Mouse (Mus musculus) intestine, postnatal 0 days (tissue): ENCODE results near the gene Samd15. TPM values are rescaled to one million over a fixed set of nuclear protein-coding genes. Genes with fewer than 3 reads are reported as not detected.
A peak's percentile ranks its signal among the peaks of the same experiment; 100 is the strongest.

Experiments
- ATAC-seq: fragments of 200-750 bp; cut with Nextera tagmentation; 2 replicates; pipeline ENCODE4 v1.8.0; 2017; ENCODE audit warnings: mild to moderate bottlenecking, moderate TSS enrichment, moderate library complexity
- H3K27ac ChIP-seq: fragments of 300-500 bp; sonication (generic); 2 replicates; pipeline ENCODE4 v1.5.1; 2014; ENCODE audit warnings: mild to moderate bottlenecking, low read depth, low read length, moderate library complexity
- H3K27me3 ChIP-seq: fragments of 300-500 bp; sonication (generic); replicated peaks from 2 replicates; pipeline ENCODE4 v1.6.1; 2014; ENCODE audit warnings: low read length, mixed read lengths; ENCODE audit not compliant: control insufficient read depth, insufficient read depth
- H3K36me3 ChIP-seq: fragments of 300-500 bp; sonication (generic); 2 replicates; pipeline ENCODE4 v1.6.1; 2014; ENCODE audit warnings: mild to moderate bottlenecking, moderate library complexity; ENCODE audit not compliant: control insufficient read depth, insufficient read depth
- H3K4me1 ChIP-seq: fragments of 300-500 bp; sonication (generic); replicated peaks from 2 replicates; pipeline ENCODE4 v1.6.1; 2014; ENCODE audit warnings: antibody characterized with exemption, low read length, mixed read lengths; ENCODE audit not compliant: control insufficient read depth, insufficient read depth
- H3K4me2 ChIP-seq: fragments of 300-500 bp; sonication (generic); replicated peaks from 2 replicates; pipeline ENCODE4 v1.6.1; 2014; ENCODE audit warnings: low read depth, mild to moderate bottlenecking, moderate library complexity
- H3K4me3 ChIP-seq: fragments of 300-500 bp; sonication (generic); 2 replicates; pipeline ENCODE4 v1.5.1; 2014; ENCODE audit warnings: low read depth, low read length
- H3K9ac ChIP-seq: fragments of 300-500 bp; sonication (generic); 2 replicates; pipeline ENCODE4 v1.6.1; 2014; ENCODE audit warnings: mild to moderate bottlenecking, low read depth, low read length
- H3K9me3 ChIP-seq: fragments of 300-500 bp; sonication (generic); 2 replicates; pipeline ENCODE4 v1.6.1; 2016; ENCODE audit warnings: mixed run types; ENCODE audit not compliant: control insufficient read depth
- CTCF ChIP-seq: sonication (generic); IDR thresholded peaks from 2 replicates; pipeline ENCODE4 v1.5.1; 2016; ENCODE audit warnings: low read depth, mild to moderate bottlenecking, control low read depth, antibody characterized with exemption, moderate library complexity
- WGBS: fragments of 180-500 bp; shearing (Covaris S2); extraction: QIAGEN DNeasy Blood & Tissue Kit; methylation state at CpG from one replicate; pipeline ENCODE4 v1.1.7; 2014; 5-methylcytosine and 5-hydroxymethylcytosine counted together
- polyA plus RNA-seq: library from polyadenylated mRNA; unstranded; fragments of >200 nt; fragmentation: Nextera tagmentation; extraction: Ambion mirVana; gene quantifications from 2 replicates; pipeline ENCODE4 v1.2.1, GENCODE M21; 2015

Samd15 gene
- polyA plus RNA-seq, 1 experiment from 2014 or later = 0.94 TPM

GRCm38 (mm10) chr12:87219362-87219761 is 19.8 kb downstream of the Samd15 start:
- ATAC-seq = no peak
- Histone ChIP-seq H3K4me1 (no peaks in the 10 kb centered on the region), H3K27me3 (no peaks in the 10 kb centered on the region), H3K36me3 (no peaks in the 10 kb centered on the region), H3K9me3 (no peaks in the 10 kb centered on the region), H3K4me2 (no peak overlapping the region), H3K27ac (no peak overlapping the region), H3K9ac (no peak overlapping the region), H3K4me3 (no peak overlapping the region)
- no peak for TF ChIP-seq CTCF
- WGBS = 64% methylated on average over 7 of the region's 7 CpGs

- no peaks in the 10 kb centered on the region for H3K9me3 ChIP-seq
- ATAC-seq = no peak
- no peaks in the 10 kb centered on the region for H3K4me1 ChIP-seq
- no peaks in the 10 kb centered on the region for H3K27me3 ChIP-seq
- WGBS = 74% methylated on average over 10 of the region's 10 CpGs
- TF ChIP-seq CTCF = no peak
- no peak overlapping the region for H3K9ac ChIP-seq
- H3K4me3 ChIP-seq = no peak overlapping the region
- H3K36me3 ChIP-seq = no peaks in the 10 kb centered on the region
- H3K27ac ChIP-seq = no peak overlapping the region
- H3K4me2 ChIP-seq = no peak overlapping the region
Observed at GRCm38 (mm10) chr12:87224950-87225349, 25.4 kb downstream of the Samd15 start.

- H3K27me3 ChIP-seq = no peaks in the 10 kb centered on the region
- H3K4me1 ChIP-seq = no peaks in the 10 kb centered on the region
- no peak for ATAC-seq
- TF ChIP-seq CTCF = 0 out of 2 replicates have a peak, but pooled peaks have one; percentile 6
- no peak overlapping the region for H3K4me3 ChIP-seq
- H3K9me3 ChIP-seq = no peaks in the 10 kb centered on the region
- no peak overlapping the region for H3K27ac ChIP-seq
- no peak overlapping the region for H3K4me2 ChIP-seq
- 74% methylated on average over 7 of the region's 7 CpGs for WGBS
- H3K36me3 ChIP-seq = no peaks in the 10 kb centered on the region
- H3K9ac ChIP-seq = no peak overlapping the region
Observed at GRCm38 (mm10) chr12:87226801-87227200, 27.3 kb downstream of the Samd15 start.

- no peak overlapping the region for H3K4me2 ChIP-seq
- no peaks in the 10 kb centered on the region for H3K36me3 ChIP-seq
- H3K27ac ChIP-seq = no peak overlapping the region
- no peaks in the 10 kb centered on the region for H3K27me3 ChIP-seq
- no peaks in the 10 kb centered on the region for H3K4me1 ChIP-seq
- ATAC-seq = no peak
- WGBS = 83% methylated on average over 2 of the region's 2 CpGs
- no peak for TF ChIP-seq CTCF
- H3K9ac ChIP-seq = no peak overlapping the region
- H3K4me3 ChIP-seq = no peak overlapping the region
- no peaks in the 10 kb centered on the region for H3K9me3 ChIP-seq
Observed at GRCm38 (mm10) chr12:87229633-87230032, 30.1 kb downstream of the Samd15 start.

GRCm38 (mm10) chr12:87230379-87230895 is 30.9 kb downstream of the Samd15 start:
- no peak overlapping the region for H3K4me2 ChIP-seq
- ATAC-seq = no peak
- no peaks in the 10 kb centered on the region for H3K27me3 ChIP-seq

GRCm38 (mm10) chr12:87236882-87237483 is 37.5 kb downstream of the Samd15 start:
- Histone ChIP-seq H3K4me3 (no peak overlapping the region), H3K4me1 (no peaks in the 10 kb centered on the region), H3K36me3 (peaks cover 42% of the 10 kb centered on the region), H3K27ac (no peak overlapping the region), H3K9me3 (no peaks in the 10 kb centered on the region), H3K9ac (no peak overlapping the region), H3K27me3 (no peaks in the 10 kb centered on the region), H3K4me2 (no peak overlapping the region)
- no peak for ATAC-seq
- WGBS = 84% methylated on average over 5 of the region's 5 CpGs
- no peak for TF ChIP-seq CTCF

More at GRCm38 (mm10) chr12:87230379-87230895, 30.9 kb downstream of the Samd15 start:
- no peaks in the 10 kb centered on the region for H3K36me3 ChIP-seq
- no peaks in the 10 kb centered on the region for H3K4me1 ChIP-seq
- no peak overlapping the region for H3K4me3 ChIP-seq
- no peaks in the 10 kb centered on the region for H3K9me3 ChIP-seq
- no peak for TF ChIP-seq CTCF
- H3K9ac ChIP-seq = no peak overlapping the region
- no peak overlapping the region for H3K27ac ChIP-seq
